Mouse (Mus musculus) CH12.LX (cell line): ENCODE measurements at regions not wholly inside any gene's neighbourhood (a gene's known extent, or its start where the extent isn't known, plus 50 kb on each side); places are given as distances from the start of the nearest gene placed in this dataset.

Experiments
- DNase-seq: peaks from one replicate; pipeline ENCODE4 v3.0.0-alpha.2; 2013; ENCODE audit errors: extremely low read depth
- H3K27ac ChIP-seq: 2 replicates; pipeline ENCODE4 v1.5.1; 2012; ENCODE audit warnings: low read depth, mild to moderate bottlenecking, control low read depth, moderate library complexity; ENCODE audit not compliant: insufficient read depth
- H3K27me3 ChIP-seq: replicated peaks from 2 replicates; pipeline ENCODE3; 2012; ENCODE audit warnings: inconsistent platforms
- H3K36me3 ChIP-seq, 2 experiments: replicated peaks in 1 of 2; 2 replicates each; pipeline versions ENCODE3 to v1.6.1; 2012; ENCODE audit warnings: inconsistent platforms in 1 of 2, low read length in 1 of 2, mild to moderate bottlenecking in 1 of 2, mixed read lengths in 1 of 2, moderate library complexity in 1 of 2; ENCODE audit not compliant: control insufficient read depth in 1 of 2, insufficient read depth in 1 of 2
- H3K4me1 ChIP-seq, 2 experiments: 2 replicates each; pipeline ENCODE4 v1.6.1; 2012; ENCODE audit warnings: inconsistent platforms in 1 of 2, moderate library complexity in 1 of 2; ENCODE audit not compliant: insufficient read depth in 2 of 2, control insufficient read depth in 1 of 2
- H3K4me2 ChIP-seq: 2 replicates; pipeline ENCODE4 v1.6.1; 2012; ENCODE audit warnings: low read depth, mild to moderate bottlenecking, control low read depth; ENCODE audit not compliant: poor library complexity, insufficient read depth, severe bottlenecking
- H3K4me3 ChIP-seq, 3 experiments: fragments of 150-350 bp in 1 of 3; sonication (generic) in 1 of 3; replicated peaks in 1 of 3; 2 replicates each; pipeline versions ENCODE3 to v1.5.1; 2011 to 2012; ENCODE audit warnings: low read depth in 2 of 3, low read length in 2 of 3, mild to moderate bottlenecking in 2 of 3, moderate library complexity in 2 of 3, control low read depth in 1 of 3, improper control_type of control experiment in 1 of 3, inconsistent platforms in 1 of 3, mixed read lengths in 1 of 3; ENCODE audit not compliant: poor library complexity in 1 of 3
- H3K79me2 ChIP-seq: replicated peaks from 2 replicates; pipeline ENCODE4 v1.6.1; 2012; ENCODE audit warnings: mild to moderate bottlenecking, moderate library complexity; ENCODE audit not compliant: control insufficient read depth, poor library complexity, insufficient read depth, severe bottlenecking; ENCODE audit errors: extremely low read depth
- H3K9ac ChIP-seq: 2 replicates; pipeline ENCODE4 v1.6.1; 2012; ENCODE audit warnings: low read depth, mild to moderate bottlenecking, control low read depth, moderate library complexity; ENCODE audit not compliant: insufficient read depth
- H3K9me3 ChIP-seq: replicated peaks from 2 replicates; pipeline ENCODE3; 2012; ENCODE audit warnings: low read length, inconsistent platforms, mixed read lengths
- BHLHE40 ChIP-seq: IDR thresholded peaks from 2 replicates; pipeline ENCODE4 v1.6.1; 2011; ENCODE audit warnings: mild to moderate bottlenecking, low read depth, low read length, improper control_type of control experiment
- CHD1 ChIP-seq: IDR thresholded peaks from 2 replicates; pipeline ENCODE4 v1.6.1; 2012; ENCODE audit warnings: low read depth, low read length, improper control_type of control experiment, inconsistent platforms
- CHD2 ChIP-seq: IDR thresholded peaks from 2 replicates; pipeline ENCODE4 v1.6.1; 2011; ENCODE audit warnings: low read length, improper control_type of control experiment
- CTCF ChIP-seq, 2 experiments: IDR thresholded peaks in 1 of 2; conservative IDR thresholded peaks in 1 of 2; 2 replicates each; pipeline ENCODE4 v1.5.1; 2011 to 2012; ENCODE audit warnings: low read depth in 2 of 2, low read length in 2 of 2, improper control_type of control experiment in 1 of 2, inconsistent platforms in 1 of 2, mild to moderate bottlenecking in 1 of 2, moderate library complexity in 1 of 2
- E2F4 ChIP-seq: IDR thresholded peaks from 2 replicates; pipeline ENCODE4 v1.6.1; 2011; ENCODE audit warnings: low read depth, low read length, improper control_type of control experiment; ENCODE audit not compliant: insufficient replicate concordance
- ELF1 ChIP-seq: IDR thresholded peaks from 2 replicates; pipeline ENCODE4 v1.6.1; 2014; ENCODE audit warnings: low read depth, mild to moderate bottlenecking, inconsistent platforms, low read length, improper control_type of control experiment
- EP300 ChIP-seq: IDR thresholded peaks from 2 replicates; pipeline ENCODE4 v1.6.1; 2011; ENCODE audit warnings: low read length, improper control_type of control experiment
- GABPA ChIP-seq: IDR thresholded peaks from 2 replicates; pipeline ENCODE4 v1.6.1; 2012; ENCODE audit warnings: low read depth, low read length, improper control_type of control experiment, inconsistent platforms; ENCODE audit not compliant: insufficient replicate concordance
- HCFC1 ChIP-seq: IDR thresholded peaks from 2 replicates; pipeline ENCODE4 v1.6.1; 2012; ENCODE audit warnings: low read depth, mild to moderate bottlenecking, inconsistent platforms, low read length, improper control_type of control experiment
- IRF4 ChIP-seq: IDR thresholded peaks from 2 replicates; pipeline ENCODE4 v1.6.1; 2014; ENCODE audit warnings: low read depth, mild to moderate bottlenecking, inconsistent platforms, low read length, improper control_type of control experiment
- JUN ChIP-seq: IDR thresholded peaks from 2 replicates; pipeline ENCODE4 v1.6.1; 2011; ENCODE audit warnings: low read depth, mild to moderate bottlenecking, low read length, improper control_type of control experiment, moderate library complexity; ENCODE audit not compliant: insufficient read depth
- JUND ChIP-seq: conservative IDR thresholded peaks from 2 replicates; pipeline ENCODE4 v1.6.1; 2011; ENCODE audit warnings: low read depth, low read length, improper control_type of control experiment
- KAT2A ChIP-seq: IDR thresholded peaks from 2 replicates; pipeline ENCODE4 v1.6.1; 2012; ENCODE audit warnings: low read length, improper control_type of control experiment, inconsistent platforms; ENCODE audit not compliant: insufficient replicate concordance
- MEF2A ChIP-seq: IDR thresholded peaks from 2 replicates; pipeline ENCODE4 v1.6.1; 2014; ENCODE audit warnings: low read depth, mild to moderate bottlenecking, inconsistent platforms, low read length, improper control_type of control experiment, borderline replicate concordance
- MYC ChIP-seq: IDR thresholded peaks from 2 replicates; pipeline ENCODE4 v1.6.1; 2011; ENCODE audit warnings: low read depth, mild to moderate bottlenecking, improper control_type of control experiment, low read length
- NELFE ChIP-seq: IDR thresholded peaks from 2 replicates; pipeline ENCODE4 v1.6.1; 2011; ENCODE audit warnings: low read depth, low read length, improper control_type of control experiment
- PAX5 ChIP-seq: IDR thresholded peaks from 2 replicates; pipeline ENCODE4 v1.6.1; 2012; ENCODE audit warnings: low read length, inconsistent platforms, mixed read lengths
- POLR2A ChIP-seq: IDR thresholded peaks from 2 replicates; pipeline ENCODE4 v1.6.1; 2011; ENCODE audit warnings: low read depth, mild to moderate bottlenecking, improper control_type of control experiment, low read length
- RCOR1 ChIP-seq: conservative IDR thresholded peaks from 2 replicates; pipeline ENCODE4 v1.6.1; 2012; ENCODE audit warnings: low read depth, mild to moderate bottlenecking, inconsistent platforms, low read length, improper control_type of control experiment
- SIN3A ChIP-seq: IDR thresholded peaks from 2 replicates; pipeline ENCODE4 v1.6.1; 2012; ENCODE audit warnings: low read length, improper control_type of control experiment, inconsistent platforms
- TBP ChIP-seq: conservative IDR thresholded peaks from 2 replicates; pipeline ENCODE4 v1.6.1; 2011; ENCODE audit warnings: low read depth, low read length, improper control_type of control experiment
- TCF12 ChIP-seq: IDR thresholded peaks from 2 replicates; pipeline ENCODE4 v1.6.1; 2014; ENCODE audit warnings: low read depth, mild to moderate bottlenecking, inconsistent platforms, low read length, improper control_type of control experiment
- USF1 ChIP-seq: IDR thresholded peaks from 2 replicates; pipeline ENCODE4 v1.6.1; 2014; ENCODE audit warnings: low read depth, mild to moderate bottlenecking, inconsistent platforms, low read length, improper control_type of control experiment
- USF2 ChIP-seq: conservative IDR thresholded peaks from 2 replicates; pipeline ENCODE4 v1.6.1; 2011; ENCODE audit warnings: low read depth, low read length, improper control_type of control experiment
- ZC3H11A ChIP-seq: IDR thresholded peaks from 2 replicates; pipeline ENCODE4 v1.6.1; 2012; ENCODE audit warnings: low read depth, mild to moderate bottlenecking, inconsistent platforms, low read length, improper control_type of control experiment
- ZKSCAN1 ChIP-seq: IDR thresholded peaks from 2 replicates; pipeline ENCODE4 v1.6.1; 2012; ENCODE audit warnings: low read depth, inconsistent platforms, low read length, improper control_type of control experiment, borderline replicate concordance
- ZMIZ1 ChIP-seq: IDR thresholded peaks from 2 replicates; pipeline ENCODE4 v1.6.1; 2012; ENCODE audit warnings: low read depth, mild to moderate bottlenecking, inconsistent platforms, low read length, improper control_type of control experiment
- dilution Hi-C: fragments of 300-500 bp; cut with MboI; formaldehyde crosslinking; loops from 2 replicates; pipeline ENCODE4 v1.14.3; 2020; ENCODE audit warnings: low sequenced_read_pairs; ENCODE audit not compliant: extremely low pct_unique_long_range_greater_than_20kb, extremely low pct_ligation_motif_present
- in situ Hi-C: fragments of 300-500 bp; cut with MboI; formaldehyde crosslinking; loops from 3 replicates; pipeline ENCODE4 v1.14.3; 2019; ENCODE audit warnings: low sequenced_read_pairs, low pct_ligation_motif_present, low pct_unique_long_range_greater_than_20kb, mixed read lengths

- H3K4me3 ChIP-seq: no peak overlapping the region
- no peak overlapping the region for H3K27ac ChIP-seq
- dilution Hi-C loops (no loop called here), in situ Hi-C loops (no loop called here)
- no peak for DNase-seq
- no peak overlapping the region for H3K9ac ChIP-seq
- H3K4me2 ChIP-seq: no peak overlapping the region
- H3K4me1 ChIP-seq: no peaks in the 10 kb centered on the region
- TF ChIP-seq JUN (no peak), PAX5 (no peak), E2F4 (no peak), KAT2A (no peak), CTCF (conservative IDR thresholded peaks at IDR 0.05 in 1 of 2, IDR thresholded peaks at IDR 0.05 in 1 of 2; ENCODE audit: low read depth in 2 of 2, low read length in 2 of 2) (no peak), SIN3A (no peak), ELF1 (no peak), GABPA (no peak), IRF4 (no peak), MYC (no peak), ZC3H11A (no peak), BHLHE40 (no peak), ZMIZ1 (no peak), NELFE (no peak), TBP (no peak), JUND (no peak), RCOR1 (no peak), POLR2A (no peak)
- H3K27me3 ChIP-seq: peaks cover 8% of the 10 kb centered on the region
- no peaks in the 10 kb centered on the region for H3K79me2 ChIP-seq
- H3K36me3 ChIP-seq: no peaks in the 10 kb centered on the region
- H3K9me3 ChIP-seq: no peaks in the 10 kb centered on the region
Measured at GRCm38 (mm10) chr7:74771435-74772406, 217.1 kb upstream of the Slco3a1 start.

GRCm38 (mm10) chr7:74766550-74766949 lies 212.0 kb upstream of the Slco3a1 start:
- Histone ChIP-seq H3K4me3 (no peak overlapping the region), H3K79me2 (no peaks in the 10 kb centered on the region), H3K4me2 (no peak overlapping the region), H3K9me3 (no peaks in the 10 kb centered on the region), H3K36me3 (no peaks in the 10 kb centered on the region), H3K4me1 (no peaks in the 10 kb centered on the region), H3K9ac (no peak overlapping the region)
- no peak for DNase-seq
- dilution Hi-C loops: no loop called here
- in situ Hi-C loops: no loop called here
- no peak for TF ChIP-seq POLR2A
- no peak for TF ChIP-seq MYC
- TF ChIP-seq BHLHE40: no peak
- TF ChIP-seq TBP: no peak
- TF ChIP-seq NELFE: no peak
- TF ChIP-seq E2F4: no peak
- no peak for TF ChIP-seq ELF1
- no peak for TF ChIP-seq HCFC1
- no peak for TF ChIP-seq ZKSCAN1
- no peak for TF ChIP-seq ZC3H11A
- no peak for TF ChIP-seq EP300
- TF ChIP-seq TCF12: no peak
- no peak for TF ChIP-seq USF2
- no peak for TF ChIP-seq CHD2
- no peak for TF ChIP-seq CTCF (conservative IDR thresholded peaks at IDR 0.05 in 1 of 2, IDR thresholded peaks at IDR 0.05 in 1 of 2; ENCODE audit: low read depth in 2 of 2, low read length in 2 of 2)
- TF ChIP-seq CHD1: no peak
- TF ChIP-seq MEF2A: no peak
- TF ChIP-seq PAX5: no peak
- TF ChIP-seq USF1: no peak
- no peak for TF ChIP-seq ZMIZ1
- TF ChIP-seq, all 38 proteins: peak for 0
- H3K27me3 ChIP-seq: peaks cover 3% of the 10 kb centered on the region
- H3K27ac ChIP-seq: no peak overlapping the region
